Mouse (Mus musculus): ENCODE data around the gene Top2a. TPM values are rescaled to one million over a fixed set of nuclear protein-coding genes. Genes with fewer than 3 reads are reported as not detected.

Gene Top2a
- polyA plus RNA-seq, 1 experiment from 2014 or later = 238 TPM

GRCm38 (mm10) chr11:99035350-99035749 is 11.4 kb upstream of the Top2a start:
- H3K4me3 ChIP-seq = no peak overlapping the region
- H3K27ac ChIP-seq = peak overlapping the region; percentile 49; the same call in 1 of the 2 replicates
- no peaks in the 10 kb centered on the region for H3K9me3 ChIP-seq
- no peaks in the 10 kb centered on the region for H3K36me3 ChIP-seq
- DNase-seq (ENCODE audit: low spot score) = no peak
- 67% methylated on average over 4 of the region's 4 CpGs for WGBS
- peaks cover 11% of the 10 kb centered on the region for H3K4me1 ChIP-seq
- peaks cover 9% of the 10 kb centered on the region; the same call in 1 of the 2 replicates for H3K27me3 ChIP-seq (ENCODE audit: insufficient read depth, poor library complexity, severe bottlenecking)

DNA sequence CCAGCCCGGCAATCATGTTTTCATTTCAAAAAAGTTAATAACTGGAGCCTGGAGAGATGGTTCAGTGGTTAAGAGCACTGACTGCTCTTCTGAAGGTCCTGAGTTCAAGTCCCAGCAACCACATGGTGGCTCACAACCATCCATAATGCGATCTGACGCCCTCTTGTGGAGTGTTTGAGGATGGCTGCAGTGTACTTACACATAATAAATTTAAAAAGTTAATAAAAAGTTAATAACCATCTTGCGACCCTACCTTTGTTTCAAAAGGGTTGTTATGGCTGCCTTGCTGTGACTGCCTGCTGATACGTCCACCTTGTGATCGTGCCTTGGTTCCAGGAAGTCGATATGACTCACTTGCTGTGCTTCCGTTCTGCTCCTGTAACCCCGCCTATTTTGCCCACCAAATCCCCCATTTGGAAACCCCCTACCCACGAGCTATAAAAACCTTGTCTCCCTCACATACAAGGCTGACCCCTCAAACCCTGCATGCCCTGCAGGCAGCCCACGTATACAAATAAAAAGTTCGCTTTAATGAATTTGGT is 3.0 kb upstream of the Top2a start:
- peaks cover 6% of the 10 kb centered on the region for H3K36me3 ChIP-seq
- peaks cover 7% of the 10 kb centered on the region for H3K4me1 ChIP-seq
- no peaks in the 10 kb centered on the region for H3K9me3 ChIP-seq
- no peak overlapping the region for H3K27ac ChIP-seq
- no peak overlapping the region for H3K4me3 ChIP-seq
- peak; percentile 52 for DNase-seq (ENCODE audit: low spot score)
- WGBS = 81% methylated on average over 12 of the region's 12 CpGs
- H3K27me3 ChIP-seq (ENCODE audit: insufficient read depth, poor library complexity, severe bottlenecking) = no peaks in the 10 kb centered on the region

- Histone ChIP-seq H3K27ac (no peak overlapping the region), H3K27me3 (ENCODE audit: insufficient read depth, poor library complexity, severe bottlenecking) (no peaks in the 10 kb centered on the region), H3K9me3 (no peaks in the 10 kb centered on the region), H3K4me1 (peaks cover 9% of the 10 kb centered on the region), H3K36me3 (peaks cover 17% of the 10 kb centered on the region), H3K4me3 (no peak overlapping the region)
- peak; percentile 63 for DNase-seq (ENCODE audit: low spot score)
- WGBS = 80% methylated on average over 6 of the region's 6 CpGs
Observed at GRCm38 (mm10) chr11:99025878-99026277, 1.9 kb upstream of the Top2a start.

GRCm38 (mm10) chr11:99024468-99025134 is 612 bp upstream of the Top2a start:
- no peaks in the 10 kb centered on the region for H3K27me3 ChIP-seq (ENCODE audit: insufficient read depth, poor library complexity, severe bottlenecking)
- peak; percentile 69 for DNase-seq (ENCODE audit: low spot score)
- peaks cover 28% of the 10 kb centered on the region for H3K36me3 ChIP-seq
- H3K9me3 ChIP-seq = no peaks in the 10 kb centered on the region
- WGBS = 51% methylated on average over 18 of the region's 18 CpGs
- peak overlapping the region; percentile 84 for H3K4me3 ChIP-seq
- H3K4me1 ChIP-seq = peaks cover 9% of the 10 kb centered on the region; the same call in 1 of the 2 replicates
- H3K27ac ChIP-seq = peak overlapping the region; percentile 84

- peak overlapping the region; percentile 84 for H3K4me3 ChIP-seq
- whole genome bisulfite sequencing = 11% methylated on average over 4 of the region's 4 CpGs
- peak; percentile 51 for DNase-seq (ENCODE audit: low spot score)
- no peaks in the 10 kb centered on the region for H3K27me3 ChIP-seq (ENCODE audit: insufficient read depth, poor library complexity, severe bottlenecking)
- peak overlapping the region; percentile 95 for H3K27ac ChIP-seq
- H3K4me1 ChIP-seq = peaks cover 9% of the 10 kb centered on the region; the same call in 1 of the 2 replicates
- H3K36me3 ChIP-seq = peaks cover 42% of the 10 kb centered on the region
- H3K9me3 ChIP-seq = no peaks in the 10 kb centered on the region
Observed at GRCm38 (mm10) chr11:99023094-99023493, 895 bp downstream of the Top2a start.

GRCm38 (mm10) chr11:99022384-99022933 is 1.5 kb downstream of the Top2a start:
- peaks cover 49% of the 10 kb centered on the region for H3K36me3 ChIP-seq
- no peaks in the 10 kb centered on the region for H3K9me3 ChIP-seq
- WGBS = 80% methylated on average over 5 of the region's 5 CpGs

DNA sequence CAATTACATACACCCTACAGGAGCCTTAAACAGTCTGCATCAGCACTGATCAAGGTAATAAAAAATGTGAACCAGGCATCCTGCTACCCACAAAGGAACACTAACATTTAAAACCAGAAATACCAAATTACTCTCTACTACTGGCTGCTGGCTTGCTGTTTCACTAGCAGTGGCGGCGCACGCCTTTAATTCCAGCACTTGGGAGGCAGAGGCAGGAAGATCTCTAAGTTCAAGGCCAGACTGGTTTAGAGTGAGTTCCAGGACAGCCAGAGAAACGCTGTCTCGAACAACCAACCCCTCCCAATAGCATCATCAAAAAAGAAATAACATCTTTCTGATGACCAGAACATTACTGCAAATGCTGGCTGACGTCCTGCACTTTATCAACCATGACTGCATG is 4.1 kb downstream of the Top2a start:
- WGBS = 98% methylated on average over 6 of the region's 6 CpGs
- Histone ChIP-seq H3K27ac (no peak overlapping the region), H3K27me3 (ENCODE audit: insufficient read depth, poor library complexity, severe bottlenecking) (no peaks in the 10 kb centered on the region), H3K36me3 (peaks cover 74% of the 10 kb centered on the region), H3K4me3 (no peak overlapping the region), H3K4me1 (peaks cover 9% of the 10 kb centered on the region; the same call in 1 of the 2 replicates), H3K9me3 (no peaks in the 10 kb centered on the region)
- DNase-seq (ENCODE audit: low spot score) = peak; percentile 59

More at GRCm38 (mm10) chr11:99022384-99022933, 1.5 kb downstream of the Top2a start:
- Histone ChIP-seq H3K4me3 (peak overlapping the region; percentile 84), H3K27me3 (ENCODE audit: insufficient read depth, poor library complexity, severe bottlenecking) (no peaks in the 10 kb centered on the region), H3K27ac (no peak overlapping the region), H3K4me1 (peaks cover 9% of the 10 kb centered on the region; the same call in 1 of the 2 replicates)
- peak; percentile 75 for DNase-seq (ENCODE audit: low spot score)

GRCm38 (mm10) chr11:99013856-99014255 is 10.1 kb downstream of the Top2a start:
- Histone ChIP-seq H3K27me3 (ENCODE audit: insufficient read depth, poor library complexity, severe bottlenecking) (no peaks in the 10 kb centered on the region), H3K4me3 (no peak overlapping the region), H3K27ac (no peak overlapping the region), H3K36me3 (peaks cover 99% of the 10 kb centered on the region), H3K9me3 (no peaks in the 10 kb centered on the region), H3K4me1 (no peaks in the 10 kb centered on the region)
- WGBS = 81% methylated on average over 1 of the region's 1 CpGs
- DNase-seq (ENCODE audit: low spot score) = no peak

GRCm38 (mm10) chr11:99010706-99011105 is 13.3 kb downstream of the Top2a start:
- H3K27me3 ChIP-seq (ENCODE audit: insufficient read depth, poor library complexity, severe bottlenecking) = no peaks in the 10 kb centered on the region
- no peak overlapping the region for H3K4me3 ChIP-seq
- H3K27ac ChIP-seq = no peak overlapping the region
- H3K4me1 ChIP-seq = no peaks in the 10 kb centered on the region
- no peaks in the 10 kb centered on the region for H3K9me3 ChIP-seq
- DNase-seq (ENCODE audit: low spot score) = no peak
- 94% methylated on average over 5 of the region's 5 CpGs for WGBS
- H3K36me3 ChIP-seq = peaks cover 98% of the 10 kb centered on the region

DNA sequence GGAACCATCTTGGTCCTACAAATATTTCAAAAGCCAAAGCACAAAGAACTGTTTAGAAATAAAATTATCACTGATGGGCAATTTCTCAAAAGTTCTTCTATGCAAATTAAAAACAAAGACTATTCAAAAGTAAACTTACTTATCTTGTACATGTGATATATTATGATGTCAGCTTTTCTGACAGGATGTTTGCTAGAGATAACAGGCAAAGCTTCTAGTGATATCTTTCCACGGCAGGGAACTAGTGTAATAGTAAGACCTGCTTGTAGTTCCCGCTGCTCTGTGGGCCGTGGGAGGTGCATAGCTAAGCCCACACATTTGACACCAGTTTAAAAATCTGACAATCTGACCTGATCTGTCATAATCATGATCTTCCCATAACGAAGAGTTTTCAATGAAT is 13.9 kb downstream of the Top2a start:
- Histone ChIP-seq H3K36me3 (peaks cover 98% of the 10 kb centered on the region), H3K4me3 (no peak overlapping the region), H3K4me1 (no peaks in the 10 kb centered on the region), H3K27ac (no peak overlapping the region), H3K9me3 (no peaks in the 10 kb centered on the region), H3K27me3 (ENCODE audit: insufficient read depth, poor library complexity, severe bottlenecking) (no peaks in the 10 kb centered on the region)
- DNase-seq (ENCODE audit: low spot score) = no peak
- WGBS = 74% methylated on average over 4 of the region's 4 CpGs

- no peak overlapping the region for H3K4me3 ChIP-seq
- WGBS = 95% methylated on average over 9 of the region's 9 CpGs
- peaks cover 97% of the 10 kb centered on the region for H3K36me3 ChIP-seq
Observed at GRCm38 (mm10) chr11:99006788-99007187, 17.2 kb downstream of the Top2a start.

GRCm38 (mm10) chr11:98999243-98999642 is 24.7 kb downstream of the Top2a start:
- Histone ChIP-seq H3K27ac (no peak overlapping the region), H3K4me1 (no peaks in the 10 kb centered on the region), H3K9me3 (no peaks in the 10 kb centered on the region), H3K4me3 (no peak overlapping the region), H3K36me3 (peaks cover 100% of the 10 kb centered on the region), H3K27me3 (ENCODE audit: insufficient read depth, poor library complexity, severe bottlenecking) (no peaks in the 10 kb centered on the region)
- DNase-seq (ENCODE audit: low spot score) = peak; percentile 63
- WGBS = 94% methylated on average over 11 of the region's 11 CpGs

More at GRCm38 (mm10) chr11:99006788-99007187, 17.2 kb downstream of the Top2a start:
- Histone ChIP-seq H3K27ac (no peak overlapping the region), H3K9me3 (no peaks in the 10 kb centered on the region), H3K27me3 (ENCODE audit: insufficient read depth, poor library complexity, severe bottlenecking) (no peaks in the 10 kb centered on the region), H3K4me1 (no peaks in the 10 kb centered on the region)
- no peak for DNase-seq (ENCODE audit: low spot score)

DNA sequence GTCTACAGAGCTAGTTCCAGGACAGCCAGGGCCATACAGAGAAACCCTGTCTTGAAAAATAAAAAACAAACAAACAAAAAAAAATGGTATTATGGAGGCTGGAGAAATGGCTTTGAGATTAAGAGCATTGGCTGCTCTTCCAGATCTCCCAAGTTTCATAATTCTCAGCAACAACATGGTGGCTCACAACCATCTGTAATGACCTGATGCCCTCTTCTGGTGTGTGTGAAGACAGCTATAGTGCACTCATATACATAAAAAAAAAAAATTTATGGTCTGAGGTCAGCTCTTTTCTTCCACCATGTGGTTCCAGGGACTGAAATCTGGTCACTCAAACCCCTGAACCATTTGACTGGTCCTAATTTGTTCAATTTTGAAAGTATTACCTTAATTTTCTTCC is 25.2 kb downstream of the Top2a start:
- Histone ChIP-seq H3K27ac (no peak overlapping the region), H3K36me3 (peaks cover 100% of the 10 kb centered on the region), H3K27me3 (ENCODE audit: insufficient read depth, poor library complexity, severe bottlenecking) (no peaks in the 10 kb centered on the region), H3K4me3 (no peak overlapping the region), H3K9me3 (no peaks in the 10 kb centered on the region), H3K4me1 (no peaks in the 10 kb centered on the region)
- DNase-seq (ENCODE audit: low spot score) = peak; percentile 39
